Mouse (Mus musculus): Measurements from ENCODE around the gene Tbx21. TPM values are rescaled to one million over a fixed set of nuclear protein-coding genes. Genes with fewer than 3 reads are reported as not detected.
A peak's percentile ranks its signal among the peaks of the same experiment; 100 is the strongest.

Gene Tbx21
- 0.23 and 0.29 TPM in 2 replicates for polyA plus RNA-seq (2012; rRNA removed)

- DNase-seq (ENCODE audit: low read depth) = no peak
Measured at GRCm38 (mm10) chr11:97114671-97115601, at the start of gene Tbx21. Tbx21 (minus strand) TSS chr11:97115331.

- DNase-seq (ENCODE audit: low read depth) = no peak
Measured at GRCm38 (mm10) chr11:97160341-97160740, 45.2 kb upstream of the Tbx21 start.

GRCm38 (mm10) chr11:97156999-97157398, 41.9 kb upstream of the Tbx21 start:
- no peak for DNase-seq (ENCODE audit: low read depth)

- DNase-seq (ENCODE audit: low read depth) = no peak
Measured at GRCm38 (mm10) chr11:97152662-97153287, 37.6 kb upstream of the Tbx21 start.

- DNase-seq (ENCODE audit: low read depth) = peak; percentile 92
Measured at GRCm38 (mm10) chr11:97152023-97152426, 36.9 kb upstream of the Tbx21 start.

- DNase-seq (ENCODE audit: low read depth) = no peak
Measured at GRCm38 (mm10) chr11:97151343-97151801, 36.2 kb upstream of the Tbx21 start, which contains the start of gene Tbkbp1. Tbkbp1 (minus strand) TSS chr11:97151495.

- no peak for DNase-seq (ENCODE audit: low read depth)
Measured at GRCm38 (mm10) chr11:97150411-97151330, 35.5 kb upstream of the Tbx21 start.

- DNase-seq (ENCODE audit: low read depth) = no peak
Measured at GRCm38 (mm10) chr11:97149995-97150410, 34.9 kb upstream of the Tbx21 start.

GRCm38 (mm10) chr11:97149026-97149425, 33.9 kb upstream of the Tbx21 start:
- no peak for DNase-seq (ENCODE audit: low read depth)

- DNase-seq (ENCODE audit: low read depth) = no peak
Measured at GRCm38 (mm10) chr11:97148591-97148990, 33.5 kb upstream of the Tbx21 start.

- DNase-seq (ENCODE audit: low read depth) = no peak
Measured at GRCm38 (mm10) chr11:97147333-97147732, 32.2 kb upstream of the Tbx21 start.

- no peak for DNase-seq (ENCODE audit: low read depth)
Measured at GRCm38 (mm10) chr11:97146724-97147123, 31.6 kb upstream of the Tbx21 start.

- no peak for DNase-seq (ENCODE audit: low read depth)
Measured at GRCm38 (mm10) chr11:97145951-97146350, 30.8 kb upstream of the Tbx21 start.

- DNase-seq (ENCODE audit: low read depth) = no peak
Measured at GRCm38 (mm10) chr11:97145320-97145719, 30.2 kb upstream of the Tbx21 start.

GRCm38 (mm10) chr11:97143196-97143900, 28.2 kb upstream of the Tbx21 start:
- no peak for DNase-seq (ENCODE audit: low read depth)

GRCm38 (mm10) chr11:97142159-97142608, 27.1 kb upstream of the Tbx21 start:
- DNase-seq (ENCODE audit: low read depth) = peak; percentile 64

- DNase-seq (ENCODE audit: low read depth) = no peak
Measured at GRCm38 (mm10) chr11:97140811-97141210, 25.7 kb upstream of the Tbx21 start.

- no peak for DNase-seq (ENCODE audit: low read depth)
Measured at GRCm38 (mm10) chr11:97139256-97139655, 24.1 kb upstream of the Tbx21 start.

GRCm38 (mm10) chr11:97138554-97139226, 23.6 kb upstream of the Tbx21 start:
- no peak for DNase-seq (ENCODE audit: low read depth)

GRCm38 (mm10) chr11:97133270-97133669, 18.1 kb upstream of the Tbx21 start:
- DNase-seq (ENCODE audit: low read depth) = no peak
